Mouse (Mus musculus) embryo, embryonic 11 days (tissue): ENCODE results near the gene Olfr362.
"Not testable (repeated sequence)": the region's sequence is repeated elsewhere in the genome, so short reads cannot be mapped to it uniquely, and the experiment has no call there.

ENCODE experiments used
- DNase-seq: peaks from one replicate; pipeline ENCODE4 v3.0.0-alpha.2; 2015

Olfr362 gene

DNA sequence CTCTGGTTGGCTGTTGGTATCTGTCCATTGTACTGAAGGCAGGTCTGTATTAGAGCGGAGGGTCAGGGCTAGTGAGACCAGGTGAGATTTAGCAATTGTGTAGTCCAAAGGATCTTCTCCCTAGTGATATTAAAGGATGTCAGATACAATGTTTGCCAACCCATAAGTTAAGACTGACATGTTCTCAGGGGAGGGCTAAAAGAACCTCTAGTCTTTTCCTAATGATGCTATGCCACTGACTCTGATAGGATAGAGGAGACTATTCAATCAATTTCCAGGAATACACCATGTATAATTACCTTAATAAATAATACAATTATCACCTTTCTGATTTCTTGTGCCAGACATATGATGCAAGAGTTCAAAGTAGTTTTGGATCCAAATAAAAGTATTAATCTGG lies at the start of gene Olfr362:
Gene Olfr362, minus strand, starts transcription at position 101 of the 400 bp plus-strand sequence.
- no peak for DNase-seq

DNA sequence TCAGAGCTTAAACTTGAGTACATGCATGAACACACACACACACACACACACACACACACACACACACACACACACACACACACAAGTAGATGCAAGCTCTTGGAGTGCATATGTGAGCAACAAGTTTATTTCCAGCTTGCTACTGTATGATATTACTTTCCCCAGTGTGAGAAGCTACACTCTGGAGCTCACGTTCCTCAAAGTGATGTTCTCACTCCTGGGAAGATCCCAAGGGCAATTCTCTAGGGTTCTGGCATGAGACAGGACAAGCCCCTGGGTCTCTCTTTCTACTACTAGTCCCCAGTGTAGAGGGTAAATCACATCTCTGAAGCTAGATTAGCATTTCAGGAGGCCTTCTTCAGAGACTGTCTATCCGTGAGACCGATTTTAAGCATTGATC lies 21.3 kb upstream of the Olfr362 start, which contains the start of gene Olfr364-ps1:
Gene Olfr364-ps1, plus strand, starts transcription at position 301 of the 400 bp plus-strand sequence.
- DNase-seq, result no peak

DNA sequence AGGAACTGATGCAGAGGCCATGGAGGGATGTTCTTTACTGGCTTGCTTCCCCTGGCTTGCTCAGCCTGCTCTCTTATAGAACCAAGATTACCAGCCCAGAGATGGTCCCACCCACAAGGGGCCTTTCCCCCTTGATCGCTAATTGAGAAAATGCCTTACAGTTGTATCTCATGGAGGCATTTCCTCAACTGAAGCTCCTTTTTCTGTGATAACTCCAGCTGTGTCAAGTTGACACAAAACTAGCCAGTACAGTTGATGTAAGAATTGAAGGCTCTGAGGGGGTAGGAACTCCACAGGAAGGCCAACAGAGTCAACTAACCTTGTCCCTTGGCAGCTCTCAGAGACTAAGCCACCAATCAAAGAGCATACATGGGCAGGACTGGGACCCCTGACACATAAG lies 28.5 kb downstream of the Olfr362 start, which contains the start of gene Olfr361:
Gene Olfr361, minus strand, starts transcription at position 101 of the 400 bp plus-strand sequence.
- DNase-seq, result not testable (repeated sequence)

DNA sequence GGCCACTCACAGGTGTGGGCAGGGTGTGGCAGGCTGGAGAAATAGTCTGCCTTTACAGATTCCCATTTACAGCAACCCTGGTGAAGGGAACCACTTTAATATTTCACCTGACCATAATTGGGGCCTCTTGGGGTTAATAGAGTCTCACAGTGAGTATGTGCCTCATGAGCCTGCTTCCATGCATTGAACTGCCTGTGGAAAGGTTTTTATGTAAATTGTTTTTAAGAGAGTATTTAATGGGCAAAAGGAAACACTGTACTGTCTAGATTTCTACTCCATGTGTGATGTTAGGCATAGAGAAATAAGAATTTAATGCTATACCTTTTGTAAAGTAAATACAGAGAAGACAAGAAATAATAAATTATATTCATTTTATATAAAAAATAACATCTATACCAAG lies 52.3 kb downstream of the Olfr362 start, which contains the start of gene Olfr360:
Gene Olfr360, plus strand, starts transcription at position 301 of the 400 bp plus-strand sequence.
- DNase-seq, result no peak
